Mouse (Mus musculus) intestine, embryonic 16.5 days (tissue): ENCODE data around the gene Iglon5. TPM values are rescaled to one million over a fixed set of nuclear protein-coding genes. Genes with fewer than 3 reads are reported as not detected.

Source experiments
- ATAC-seq: fragments of 200-750 bp; cut with Nextera tagmentation; 2 replicates; pipeline ENCODE4 v1.8.0; 2017; ENCODE audit warnings: moderate TSS enrichment, moderate library complexity
- H3K27ac ChIP-seq: fragments of 300-500 bp; sonication (generic); 2 replicates; pipeline ENCODE4 v1.5.1; 2014; ENCODE audit warnings: mild to moderate bottlenecking, low read length
- H3K27me3 ChIP-seq: fragments of 300-500 bp; sonication (generic); replicated peaks from 2 replicates; pipeline ENCODE4 v1.6.1; 2014; ENCODE audit warnings: low read length, control low read depth, mixed read lengths; ENCODE audit not compliant: control insufficient read depth, insufficient read depth
- H3K36me3 ChIP-seq: fragments of 300-500 bp; sonication (generic); 2 replicates; pipeline ENCODE4 v1.6.1; 2014; ENCODE audit warnings: low read length, control low read depth; ENCODE audit not compliant: control insufficient read depth, insufficient read depth
- H3K4me1 ChIP-seq: fragments of 300-500 bp; sonication (generic); 2 replicates; pipeline ENCODE4 v1.6.1; 2014; ENCODE audit warnings: low read length, control low read depth, mixed read lengths; ENCODE audit not compliant: control insufficient read depth, insufficient read depth
- H3K4me2 ChIP-seq: fragments of 300-500 bp; sonication (generic); 2 replicates; pipeline ENCODE4 v1.6.1; 2014; ENCODE audit warnings: low read depth, low read length, control low read depth
- H3K4me3 ChIP-seq: fragments of 300-500 bp; sonication (generic); 2 replicates; pipeline ENCODE4 v1.5.1; 2014; ENCODE audit warnings: mild to moderate bottlenecking, low read length
- H3K9ac ChIP-seq: fragments of 300-500 bp; sonication (generic); 2 replicates; pipeline ENCODE4 v1.6.1; 2014; ENCODE audit warnings: low read depth, low read length
- H3K9me3 ChIP-seq: fragments of 300-500 bp; sonication (generic); 2 replicates; pipeline ENCODE4 v1.6.1; 2016; ENCODE audit warnings: low read length, control low read depth; ENCODE audit not compliant: control insufficient read depth
- WGBS: fragments of 180-500 bp; shearing (Covaris S2); extraction: QIAGEN DNeasy Blood & Tissue Kit; methylation state at CpG from one replicate; pipeline ENCODE4 v1.1.7; 2014; 5-methylcytosine and 5-hydroxymethylcytosine counted together
- polyA plus RNA-seq: library from polyadenylated mRNA; unstranded; fragments of >200 nt; fragmentation: Nextera tagmentation; extraction: Ambion mirVana; gene quantifications from 2 replicates; pipeline ENCODE4 v1.2.1, GENCODE M21; 2015

The Iglon5 gene
- polyA plus RNA-seq, 1 experiment from 2014 or later = 0.33 TPM

DNA sequence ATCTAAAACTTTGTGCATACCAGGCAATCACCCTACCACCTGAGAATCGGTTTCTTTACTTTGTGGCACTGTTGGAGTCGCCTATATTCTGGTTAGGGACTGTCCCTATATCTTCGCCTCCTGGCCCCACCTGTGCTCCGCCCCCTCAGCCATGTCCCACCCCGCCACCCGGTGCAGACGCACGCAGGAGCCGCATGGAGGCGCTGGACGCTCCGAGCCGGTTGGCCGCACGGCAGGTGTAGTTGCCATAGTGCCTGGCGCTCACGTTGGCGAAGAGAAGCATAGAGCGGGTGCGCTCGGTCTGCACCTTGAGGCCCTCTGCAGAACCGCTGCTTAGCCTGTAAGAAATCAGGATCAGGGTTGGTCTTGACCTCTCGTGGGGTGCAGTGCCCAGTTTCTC lies 14.2 kb downstream of the Iglon5 start:
- H3K4me2 ChIP-seq = no peak overlapping the region
- 9% methylated on average over 23 of the region's 23 CpGs for WGBS
- peaks cover 32% of the 10 kb centered on the region for H3K27me3 ChIP-seq
- no peaks in the 10 kb centered on the region for H3K9me3 ChIP-seq
- H3K9ac ChIP-seq = no peak overlapping the region
- no peak overlapping the region for H3K27ac ChIP-seq
- peak; percentile 28; the same call in 1 of the 2 replicates for ATAC-seq
- no peaks in the 10 kb centered on the region for H3K4me1 ChIP-seq
- H3K36me3 ChIP-seq = no peaks in the 10 kb centered on the region
- no peak overlapping the region for H3K4me3 ChIP-seq

DNA sequence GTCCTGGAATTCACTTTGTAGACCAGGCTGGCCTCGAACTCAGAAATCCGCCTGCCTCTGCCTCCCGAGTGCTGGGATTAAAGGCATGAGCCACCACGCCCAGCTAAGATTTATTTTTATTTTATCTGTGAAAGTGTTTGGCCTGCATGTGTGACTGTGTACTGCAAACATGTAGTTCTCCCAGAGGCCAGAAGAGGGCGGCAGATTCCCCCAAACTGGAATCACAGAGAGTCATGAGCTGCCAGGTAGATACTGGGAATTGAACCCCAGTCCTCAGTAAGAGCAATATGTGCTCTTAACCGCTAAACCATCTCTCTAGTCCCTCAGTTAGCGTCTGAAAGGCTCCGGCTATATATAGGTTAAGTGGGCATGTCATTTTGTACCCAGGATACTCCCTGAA lies 19.5 kb downstream of the Iglon5 start:
- Histone ChIP-seq H3K27ac (no peak overlapping the region), H3K27me3 (peaks cover 2% of the 10 kb centered on the region), H3K4me3 (no peak overlapping the region), H3K9me3 (no peaks in the 10 kb centered on the region), H3K9ac (no peak overlapping the region), H3K4me1 (no peaks in the 10 kb centered on the region), H3K4me2 (no peak overlapping the region), H3K36me3 (no peaks in the 10 kb centered on the region)
- WGBS = 49% methylated on average over 8 of the region's 8 CpGs
- no peak for ATAC-seq

DNA sequence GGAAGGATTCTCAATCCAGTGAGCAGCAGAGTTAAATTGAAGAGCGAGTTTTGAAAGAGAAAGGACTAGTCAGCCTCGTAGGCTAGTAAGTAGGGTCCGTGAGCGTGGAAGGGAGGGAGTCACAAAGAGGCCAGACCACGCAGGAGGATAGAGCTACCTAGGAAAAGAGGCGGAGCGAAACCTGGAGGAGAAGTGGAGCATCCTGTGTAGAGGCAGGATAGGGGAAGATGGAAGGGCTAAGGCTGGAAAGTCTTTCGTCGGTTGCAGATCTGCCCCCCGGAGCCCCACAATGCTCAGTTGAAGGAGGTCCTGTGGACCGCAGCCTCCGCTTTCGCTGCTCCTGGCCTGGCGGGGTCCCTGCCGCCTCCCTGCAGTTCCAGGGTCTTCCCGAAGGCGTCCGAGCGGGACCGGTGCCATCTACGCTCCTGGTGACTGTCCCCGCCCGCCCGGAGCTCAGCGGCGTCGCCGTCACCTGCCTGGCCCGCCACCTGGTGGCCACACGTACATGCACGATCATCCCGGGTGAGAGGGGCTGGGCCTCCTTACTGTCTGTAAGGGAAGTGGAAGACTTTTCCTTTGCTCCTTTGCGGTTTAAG lies 23.7 kb downstream of the Iglon5 start:
- peak overlapping the region; percentile 69 for H3K9ac ChIP-seq
- H3K27ac ChIP-seq = peak overlapping the region; percentile 35; the same call in 1 of the 2 replicates
- peak overlapping the region; percentile 99 for H3K4me2 ChIP-seq
- WGBS = 1% methylated on average over 33 of the region's 33 CpGs
- H3K36me3 ChIP-seq = no peaks in the 10 kb centered on the region
- H3K4me3 ChIP-seq = peak overlapping the region; percentile 59
- H3K4me1 ChIP-seq = no peaks in the 10 kb centered on the region
- no peaks in the 10 kb centered on the region for H3K27me3 ChIP-seq
- ATAC-seq = peak; percentile 76
- H3K9me3 ChIP-seq = no peaks in the 10 kb centered on the region

DNA sequence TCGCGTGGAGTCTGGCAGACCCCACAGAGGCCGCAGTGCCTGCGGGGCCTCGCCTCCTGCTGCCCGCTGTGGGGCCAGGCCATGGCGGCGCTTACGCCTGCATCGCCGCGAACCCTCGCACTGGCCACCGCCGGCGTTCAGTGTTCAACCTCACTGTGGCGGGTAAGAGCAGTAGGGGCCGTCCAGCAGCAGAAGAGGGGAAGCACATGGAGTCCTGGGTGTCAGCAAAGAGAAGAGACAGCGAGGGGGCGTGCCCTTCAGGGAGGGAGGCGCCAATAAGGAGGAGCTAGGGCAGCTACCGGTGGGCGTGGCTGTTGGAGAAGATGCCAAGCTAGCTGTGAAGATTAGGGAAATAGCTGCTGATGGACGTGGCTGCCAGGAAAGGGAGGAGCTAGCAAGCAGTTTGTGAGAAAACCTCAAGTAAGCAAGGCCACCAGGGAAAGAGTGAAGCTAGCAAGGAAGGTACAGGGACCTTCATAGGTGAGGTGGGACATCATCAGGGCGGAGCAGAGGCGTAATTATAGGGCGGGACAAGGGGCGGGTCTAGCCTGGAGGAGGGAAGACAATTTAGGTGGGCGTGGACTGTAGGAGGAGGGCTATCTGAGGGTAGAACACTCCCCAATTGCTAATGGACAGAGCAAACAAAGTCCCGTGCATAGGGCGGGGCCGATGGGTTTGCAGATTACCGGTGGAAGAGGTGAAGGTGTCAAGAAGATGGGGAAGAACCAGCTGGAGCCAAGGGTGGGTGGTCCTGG lies 24.4 kb downstream of the Iglon5 start:
- Histone ChIP-seq H3K4me2 (peak overlapping the region; percentile 99), H3K9ac (peak overlapping the region; percentile 69), H3K27me3 (no peaks in the 10 kb centered on the region), H3K9me3 (no peaks in the 10 kb centered on the region), H3K36me3 (no peaks in the 10 kb centered on the region), H3K4me1 (no peaks in the 10 kb centered on the region), H3K27ac (peak overlapping the region; percentile 35; the same call in 1 of the 2 replicates), H3K4me3 (peak overlapping the region; percentile 59)
- peak; percentile 92 for ATAC-seq
- 2% methylated on average over 33 of the region's 33 CpGs for WGBS

DNA sequence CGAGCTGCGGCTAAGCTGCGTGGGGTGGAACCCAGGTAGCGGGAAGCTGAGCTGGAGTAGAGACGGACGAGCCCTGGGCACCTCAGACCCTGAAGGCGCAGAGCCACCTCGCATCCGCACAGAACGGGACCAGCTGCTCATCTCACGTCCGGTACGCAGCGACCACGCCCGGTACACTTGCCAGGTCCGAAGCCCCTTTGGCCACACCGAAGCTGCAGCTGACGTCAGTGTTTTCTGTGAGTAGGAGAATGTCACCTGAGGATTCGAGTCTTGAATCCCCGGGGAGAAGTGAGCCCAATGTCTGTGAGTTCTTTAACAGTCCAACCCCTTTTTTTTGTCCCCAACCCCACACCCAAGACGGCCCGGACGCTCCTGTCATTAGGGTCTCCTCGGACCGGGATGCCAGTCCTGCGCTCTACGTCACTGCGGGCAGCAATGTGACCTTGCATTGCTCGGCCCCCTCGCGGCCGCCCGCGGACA lies 25.0 kb downstream of the Iglon5 start:
- H3K4me3 ChIP-seq = peak overlapping the region; percentile 59
- no peak for ATAC-seq
- H3K27ac ChIP-seq = peak overlapping the region; percentile 19; the same call in 1 of the 2 replicates
- WGBS = 9% methylated on average over 35 of the region's 35 CpGs
- H3K9ac ChIP-seq = peak overlapping the region; percentile 69
- no peaks in the 10 kb centered on the region for H3K36me3 ChIP-seq
- H3K4me1 ChIP-seq = no peaks in the 10 kb centered on the region; the same call in 1 of the 2 replicates
- peak overlapping the region; percentile 99 for H3K4me2 ChIP-seq
- H3K9me3 ChIP-seq = no peaks in the 10 kb centered on the region
- no peaks in the 10 kb centered on the region for H3K27me3 ChIP-seq

DNA sequence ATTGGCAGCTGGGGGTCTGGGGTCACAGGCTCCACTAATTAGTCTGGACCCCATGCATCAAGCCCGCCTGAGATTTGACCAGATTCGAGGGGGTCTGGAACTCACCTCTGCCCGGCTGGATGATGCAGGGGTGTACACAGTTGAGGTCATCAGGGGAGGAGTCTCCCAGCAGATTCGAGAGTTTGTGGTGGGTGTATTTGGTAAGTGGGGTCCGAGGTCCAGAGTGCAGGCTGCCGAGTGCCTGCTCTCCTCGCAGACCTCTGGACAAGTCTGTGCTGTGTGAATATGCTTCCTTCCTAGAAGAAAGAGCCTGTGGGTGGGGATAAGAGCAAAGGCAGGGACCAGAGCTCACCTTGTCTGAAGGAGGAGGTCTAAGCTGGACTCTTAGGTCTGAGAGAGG lies 25.9 kb downstream of the Iglon5 start:
- H3K4me2 ChIP-seq = no peak overlapping the region
- no peak overlapping the region for H3K4me3 ChIP-seq
- 76% methylated on average over 7 of the region's 7 CpGs for WGBS
- no peaks in the 10 kb centered on the region for H3K27me3 ChIP-seq
- H3K9ac ChIP-seq = no peak overlapping the region
- H3K4me1 ChIP-seq = no peaks in the 10 kb centered on the region; the same call in 1 of the 2 replicates
- ATAC-seq = no peak
- no peaks in the 10 kb centered on the region for H3K9me3 ChIP-seq
- H3K36me3 ChIP-seq = no peaks in the 10 kb centered on the region
- no peak overlapping the region for H3K27ac ChIP-seq

DNA sequence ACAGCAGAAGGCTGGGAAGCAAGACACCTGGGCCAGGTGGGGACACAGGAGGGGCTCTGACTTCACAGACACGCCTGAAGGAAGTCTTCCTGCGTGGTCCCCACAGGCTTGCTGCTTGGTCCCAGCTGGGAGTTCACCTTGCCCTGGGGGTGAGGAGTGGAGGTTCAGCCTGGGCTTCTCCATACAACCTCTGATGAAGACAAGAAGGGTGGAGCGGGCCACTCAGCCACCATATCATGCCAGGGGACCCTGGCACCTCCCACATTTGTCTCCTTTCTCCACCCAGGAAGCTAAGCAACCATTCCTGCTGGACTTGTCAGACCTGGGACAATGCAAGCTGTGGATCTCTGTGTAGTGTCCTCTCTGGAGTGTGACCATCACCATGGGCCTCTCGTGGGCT lies 27.0 kb downstream of the Iglon5 start, which contains the start of gene Vsig10l:
Gene Vsig10l (plus strand): TSS at position 301 of the 400 bp plus-strand sequence.
- 55% methylated on average over 4 of the region's 4 CpGs for WGBS

DNA sequence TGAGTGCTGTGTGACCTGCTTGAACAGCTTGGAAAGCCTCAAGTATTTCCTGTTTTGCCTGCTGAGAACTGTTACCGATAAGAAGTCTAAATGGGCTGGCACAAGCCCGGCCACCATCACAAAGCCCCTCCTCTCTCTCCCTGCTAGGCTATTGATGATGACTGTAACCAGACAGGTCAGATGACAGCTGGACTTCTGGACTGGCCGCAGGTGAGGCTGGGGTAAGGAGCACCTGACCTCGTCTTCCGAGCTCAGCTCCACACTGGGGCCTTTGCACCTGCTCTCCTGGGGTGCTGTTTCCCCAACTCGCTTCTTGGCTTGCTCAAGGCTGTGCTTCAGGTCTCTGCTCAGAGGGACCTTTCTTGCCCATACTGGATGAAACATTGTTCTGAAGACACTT lies 35.5 kb downstream of the Iglon5 start:
- Histone ChIP-seq H3K27me3 (no peaks in the 10 kb centered on the region), H3K36me3 (peaks cover 17% of the 10 kb centered on the region; the same call in 1 of the 2 replicates), H3K9me3 (no peaks in the 10 kb centered on the region), H3K9ac (no peak overlapping the region), H3K4me1 (no peaks in the 10 kb centered on the region), H3K4me2 (no peak overlapping the region), H3K27ac (no peak overlapping the region), H3K4me3 (no peak overlapping the region)
- ATAC-seq = peak; percentile 31
- 88% methylated on average over 6 of the region's 6 CpGs for WGBS

More for the DNA sequence above, 27.0 kb downstream of the Iglon5 start, which contains the start of gene Vsig10l:
- no peak within 1 kb of the TSS for H3K4me3 ChIP-seq
- H3K27me3 ChIP-seq = no peaks in the 10 kb centered on the region
- H3K4me1 ChIP-seq = no peaks in the 10 kb centered on the region; the same call in 1 of the 2 replicates
- H3K27ac ChIP-seq = no peak within 1 kb of the TSS
- no peak within 1 kb of the TSS for H3K9ac ChIP-seq
- ATAC-seq = no peak
- no peak within 1 kb of the TSS for H3K4me2 ChIP-seq
- 0 out of 2 replicates have a peak, but pooled peaks cover 3% of the 10 kb centered on the region for H3K36me3 ChIP-seq
- H3K9me3 ChIP-seq = no peaks in the 10 kb centered on the region

DNA sequence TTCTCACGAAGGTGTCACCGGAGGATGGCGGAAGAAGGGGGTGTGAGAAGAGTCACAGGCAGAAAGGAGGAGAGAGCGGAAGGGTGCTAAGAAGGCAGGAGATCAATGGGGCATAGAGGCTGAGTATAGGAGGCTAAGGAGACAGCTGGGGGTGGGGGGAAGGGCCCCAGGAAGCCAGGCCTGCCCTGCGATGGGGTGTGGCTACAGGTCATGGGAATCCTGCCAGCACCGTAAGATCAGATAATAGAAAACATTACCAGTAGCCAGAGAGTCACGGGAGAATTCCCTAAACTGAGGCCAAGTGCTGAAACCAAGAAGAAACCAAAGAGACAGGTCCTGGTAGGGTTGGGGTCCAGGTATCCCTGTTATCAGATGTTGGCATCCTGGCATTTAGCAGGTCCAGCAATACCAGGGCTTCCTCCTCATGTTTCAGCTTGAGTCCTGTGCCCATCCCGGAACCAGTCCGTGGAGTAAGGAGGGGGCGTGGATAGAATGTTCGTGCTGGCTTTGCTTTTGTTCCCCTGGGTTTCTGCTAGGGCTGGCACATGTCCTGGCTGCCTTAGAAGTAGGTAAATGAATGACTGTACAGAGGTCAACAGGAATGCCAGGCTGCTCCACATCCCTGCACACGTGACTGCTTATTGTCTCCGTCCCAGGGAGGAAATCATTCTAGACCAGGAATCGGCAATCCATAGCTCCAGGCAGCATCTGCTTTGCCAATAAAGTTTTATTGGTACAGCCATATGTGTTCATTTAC lies 36.1 kb downstream of the Iglon5 start:
- Histone ChIP-seq H3K4me3 (no peak overlapping the region), H3K27ac (no peak overlapping the region), H3K36me3 (peaks cover 17% of the 10 kb centered on the region; the same call in 1 of the 2 replicates), H3K9me3 (no peaks in the 10 kb centered on the region), H3K9ac (no peak overlapping the region), H3K27me3 (no peaks in the 10 kb centered on the region), H3K4me2 (no peak overlapping the region), H3K4me1 (no peaks in the 10 kb centered on the region)
- WGBS = 84% methylated on average over 14 of the region's 14 CpGs
- ATAC-seq = peak; percentile 34; the same call in 1 of the 2 replicates
